Mouse (Mus musculus): ENCODE results near the gene Sult6b2. TPM values are rescaled to one million over a fixed set of nuclear protein-coding genes. Genes with fewer than 3 reads are reported as not detected.

Sult6b2 gene
- polyA plus RNA-seq, 1 experiment from 2014 or later, result not detected

DNA sequence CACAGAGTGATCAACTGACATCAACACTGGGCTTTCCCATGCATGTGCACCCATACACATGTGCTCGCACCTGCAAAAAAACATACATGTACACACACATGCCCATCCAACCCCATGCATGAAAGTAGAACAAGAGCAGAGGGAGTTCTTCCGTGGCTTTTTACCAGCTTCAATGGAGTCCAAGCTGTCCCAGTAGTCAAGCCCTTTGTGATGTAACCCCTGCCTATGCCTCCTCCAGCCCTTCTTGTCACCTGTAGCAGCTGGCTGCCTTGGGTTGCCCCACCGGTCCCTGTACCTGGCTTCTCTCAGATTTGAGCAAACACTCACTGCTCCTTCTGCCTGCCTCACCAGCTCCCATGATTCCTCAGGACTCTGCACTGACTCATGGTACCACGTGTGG, 40.8 kb upstream of the Sult6b2 start:
- 77% methylated on average over 4 of the region's 4 CpGs for WGBS (ENCODE audit: insufficient replicate concordance)
- no peak for DNase-seq
- TF ChIP-seq EP300 (IDR thresholded peaks at IDR 0.05; ENCODE audit: low read depth) (no peak), CTCF (IDR thresholded peaks at IDR 0.05; ENCODE audit: low read depth) (no peak)

DNA sequence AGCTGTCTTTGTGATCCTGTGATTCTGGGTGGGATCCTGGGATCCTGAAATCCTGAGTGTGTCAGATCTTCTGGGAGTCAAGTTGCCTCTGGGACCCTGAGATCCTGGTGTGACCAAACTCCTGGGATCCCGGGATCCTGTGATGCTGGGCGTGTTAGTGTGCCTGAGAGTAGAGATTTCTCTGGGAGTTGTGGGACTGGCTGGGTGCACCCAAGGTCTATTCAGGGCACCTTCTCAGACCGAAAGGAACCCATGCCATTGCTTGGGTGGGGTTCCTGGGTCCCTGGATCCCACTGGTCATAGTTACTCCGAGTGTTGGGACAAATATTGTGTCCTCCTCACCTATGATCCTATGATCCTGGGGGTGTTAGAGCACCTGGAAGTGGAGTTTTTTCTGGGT, 39.8 kb upstream of the Sult6b2 start:
- Histone ChIP-seq H3K27ac (ENCODE audit: low read depth) (no peak overlapping the region), H3K36me3 (replicated peaks; ENCODE audit: insufficient read depth, low read length) (no peaks in the 10 kb centered on the region), H3K4me2 (ENCODE audit: low read depth, low read length) (no peak overlapping the region), H3K9me3 (ENCODE audit: low read length) (no peaks in the 10 kb centered on the region), H3K4me1 (ENCODE audit: insufficient read depth) (no peaks in the 10 kb centered on the region), H3K4me3 (ENCODE audit: low read depth, low read length) (no peak overlapping the region), H3K9ac (replicated peaks) (no peak overlapping the region), H3K27me3 (ENCODE audit: insufficient read depth, low read length) (no peaks in the 10 kb centered on the region)
- TF ChIP-seq CTCF (IDR thresholded peaks at IDR 0.05; ENCODE audit: low read depth) (no peak), EP300 (IDR thresholded peaks at IDR 0.05; ENCODE audit: low read depth) (no peak)
- WGBS (ENCODE audit: insufficient replicate concordance), result 75% methylated on average over 4 of the region's 4 CpGs
- ATAC-seq, result no peak
- DNase-seq, result no peak

More for the DNA sequence above, 40.8 kb upstream of the Sult6b2 start:
- no peaks in the 10 kb centered on the region for H3K27me3 ChIP-seq (ENCODE audit: insufficient read depth, low read length)
- H3K36me3 ChIP-seq (replicated peaks; ENCODE audit: insufficient read depth, low read length), result no peaks in the 10 kb centered on the region
- H3K4me3 ChIP-seq (ENCODE audit: low read depth, low read length), result no peak overlapping the region
- ATAC-seq, result no peak
- H3K9me3 ChIP-seq (ENCODE audit: low read length), result no peaks in the 10 kb centered on the region
- H3K4me2 ChIP-seq (ENCODE audit: low read depth, low read length), result no peak overlapping the region
- no peak overlapping the region for H3K27ac ChIP-seq (ENCODE audit: low read depth)
- H3K4me1 ChIP-seq (ENCODE audit: insufficient read depth), result no peaks in the 10 kb centered on the region
- H3K9ac ChIP-seq (replicated peaks), result no peak overlapping the region

DNA sequence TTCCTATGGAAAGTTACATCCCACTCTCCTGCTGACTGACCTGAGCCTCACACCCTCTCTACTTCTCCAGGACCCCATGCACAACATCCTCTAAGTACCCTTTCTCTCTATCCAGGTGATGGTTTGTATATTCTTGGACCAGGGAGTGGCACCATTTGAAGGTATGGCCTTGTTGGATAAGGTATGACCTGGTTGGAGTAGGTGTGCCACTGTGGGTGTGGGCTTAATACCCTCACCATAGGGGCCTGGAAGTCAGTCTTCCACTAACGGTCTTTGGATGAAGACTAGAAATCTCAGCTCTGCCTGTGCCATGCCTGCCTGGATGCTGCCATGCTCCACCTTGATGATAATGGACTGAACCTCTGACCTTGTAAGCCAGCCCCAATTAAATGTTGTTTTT, 34.2 kb upstream of the Sult6b2 start:
- H3K4me1 ChIP-seq (ENCODE audit: insufficient read depth), result no peaks in the 10 kb centered on the region
- no peaks in the 10 kb centered on the region for H3K36me3 ChIP-seq (replicated peaks; ENCODE audit: insufficient read depth, low read length)
- no peaks in the 10 kb centered on the region for H3K27me3 ChIP-seq (ENCODE audit: insufficient read depth, low read length)
- H3K27ac ChIP-seq (ENCODE audit: low read depth), result no peak overlapping the region
- no peak for ATAC-seq
- H3K4me3 ChIP-seq (ENCODE audit: low read depth, low read length), result no peak overlapping the region
- H3K4me2 ChIP-seq (ENCODE audit: low read depth, low read length), result no peak overlapping the region
- 92% methylated on average over 1 of the region's 1 CpGs for WGBS (ENCODE audit: insufficient replicate concordance)
- no peaks in the 10 kb centered on the region for H3K9me3 ChIP-seq (ENCODE audit: low read length)
- DNase-seq, result no peak
- TF ChIP-seq EP300 (IDR thresholded peaks at IDR 0.05; ENCODE audit: low read depth) (no peak), CTCF (IDR thresholded peaks at IDR 0.05; ENCODE audit: low read depth) (no peak)
- H3K9ac ChIP-seq (replicated peaks), result no peak overlapping the region

DNA sequence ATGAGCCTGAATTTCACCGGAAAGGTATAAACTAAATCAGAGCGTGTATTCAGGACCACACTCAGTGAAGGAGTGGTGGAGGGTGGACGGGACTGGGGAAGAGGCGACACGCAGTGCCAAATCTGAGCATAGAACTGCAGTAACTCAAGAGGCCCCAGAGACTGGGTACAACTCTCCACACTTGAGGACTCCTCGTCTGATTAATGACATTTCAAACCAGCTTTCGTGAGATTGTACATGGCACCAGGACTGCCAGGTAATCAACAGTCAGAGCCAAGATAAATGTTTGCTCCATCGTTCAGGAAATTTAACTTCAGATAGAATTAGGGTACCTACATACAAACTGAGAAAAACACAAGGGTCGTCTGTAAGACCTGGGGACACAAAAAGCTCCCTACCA, 33.0 kb upstream of the Sult6b2 start:
- DNase-seq (no peak), ATAC-seq (no peak)
- no peak overlapping the region for H3K9ac ChIP-seq (replicated peaks)
- no peak for TF ChIP-seq EP300 (IDR thresholded peaks at IDR 0.05; ENCODE audit: low read depth)
- no peak overlapping the region for H3K27ac ChIP-seq (ENCODE audit: low read depth)
- 78% methylated on average over 9 of the region's 9 CpGs for WGBS (ENCODE audit: insufficient replicate concordance)
- no peak overlapping the region for H3K4me3 ChIP-seq (ENCODE audit: low read depth, low read length)
- H3K4me2 ChIP-seq (ENCODE audit: low read depth, low read length), result no peak overlapping the region
- H3K4me1 ChIP-seq (ENCODE audit: insufficient read depth), result no peaks in the 10 kb centered on the region
- H3K9me3 ChIP-seq (ENCODE audit: low read length), result no peaks in the 10 kb centered on the region
- no peaks in the 10 kb centered on the region for H3K27me3 ChIP-seq (ENCODE audit: insufficient read depth, low read length)
- H3K36me3 ChIP-seq (replicated peaks; ENCODE audit: insufficient read depth, low read length), result no peaks in the 10 kb centered on the region

DNA sequence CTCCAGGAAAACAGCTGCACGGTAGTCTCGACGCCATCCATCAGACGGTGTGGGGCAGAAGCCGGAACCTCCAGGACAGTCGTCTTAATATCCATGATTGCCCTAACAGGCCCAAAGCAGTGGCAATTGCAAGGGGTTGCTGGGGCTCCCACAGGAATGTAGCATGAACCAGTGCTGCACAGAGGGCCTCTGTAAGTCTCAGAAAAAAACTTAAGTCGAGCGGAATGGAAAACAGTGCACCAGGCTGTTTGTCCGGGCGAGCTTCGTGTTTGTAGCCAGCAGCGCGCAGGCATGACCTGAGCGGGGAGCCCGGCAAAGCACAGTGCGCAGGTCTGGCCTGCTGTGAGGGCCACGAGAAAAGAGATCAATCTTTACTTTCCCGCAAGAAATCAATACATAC, 31.4 kb upstream of the Sult6b2 start:
- H3K4me3 ChIP-seq (ENCODE audit: low read depth, low read length), result no peak overlapping the region
- TF ChIP-seq EP300 (IDR thresholded peaks at IDR 0.05; ENCODE audit: low read depth), result no peak
- no peak for TF ChIP-seq CTCF (IDR thresholded peaks at IDR 0.05; ENCODE audit: low read depth)
- 81% methylated on average over 18 of the region's 18 CpGs for WGBS (ENCODE audit: insufficient replicate concordance)
- no peak overlapping the region for H3K9ac ChIP-seq (replicated peaks)
- H3K36me3 ChIP-seq (replicated peaks; ENCODE audit: insufficient read depth, low read length), result no peaks in the 10 kb centered on the region
- H3K4me2 ChIP-seq (ENCODE audit: low read depth, low read length), result no peak overlapping the region
- H3K4me1 ChIP-seq (ENCODE audit: insufficient read depth), result peaks cover 4% of the 10 kb centered on the region
- no peak for DNase-seq
- H3K9me3 ChIP-seq (ENCODE audit: low read length), result no peaks in the 10 kb centered on the region
- no peaks in the 10 kb centered on the region for H3K27me3 ChIP-seq (ENCODE audit: insufficient read depth, low read length)
- no peak for ATAC-seq
- no peak overlapping the region for H3K27ac ChIP-seq (ENCODE audit: low read depth)

DNA sequence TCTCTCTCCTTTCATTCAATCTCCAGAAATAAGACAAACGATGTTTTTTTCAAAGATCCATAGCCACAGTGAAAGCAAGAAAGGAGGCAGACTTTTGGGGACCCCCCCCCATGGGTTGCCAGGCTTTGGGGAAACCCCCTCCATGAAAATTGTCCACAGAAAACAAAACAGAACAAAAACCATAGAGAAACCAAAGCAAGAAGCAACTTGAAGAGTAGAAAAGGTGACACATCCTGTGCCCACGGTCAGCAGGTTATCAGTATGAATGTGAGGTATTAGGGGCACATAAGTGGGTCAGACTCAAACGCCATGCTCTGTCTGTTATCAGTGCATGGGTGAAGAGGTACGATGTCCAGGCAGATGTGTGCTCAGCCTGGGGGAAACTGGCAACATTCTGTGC, 30.6 kb upstream of the Sult6b2 start:
- Histone ChIP-seq H3K4me2 (ENCODE audit: low read depth, low read length) (no peak overlapping the region), H3K9me3 (ENCODE audit: low read length) (no peaks in the 10 kb centered on the region), H3K4me3 (ENCODE audit: low read depth, low read length) (no peak overlapping the region), H3K27ac (ENCODE audit: low read depth) (no peak overlapping the region), H3K9ac (replicated peaks) (no peak overlapping the region), H3K27me3 (ENCODE audit: insufficient read depth, low read length) (no peaks in the 10 kb centered on the region), H3K36me3 (replicated peaks; ENCODE audit: insufficient read depth, low read length) (no peaks in the 10 kb centered on the region), H3K4me1 (ENCODE audit: insufficient read depth) (peaks cover 5% of the 10 kb centered on the region)
- no peak for DNase-seq
- TF ChIP-seq CTCF (IDR thresholded peaks at IDR 0.05; ENCODE audit: low read depth) (no peak), EP300 (IDR thresholded peaks at IDR 0.05; ENCODE audit: low read depth) (no peak)
- no peak for ATAC-seq
- 55% methylated on average over 4 of the region's 4 CpGs for WGBS (ENCODE audit: insufficient replicate concordance)

DNA sequence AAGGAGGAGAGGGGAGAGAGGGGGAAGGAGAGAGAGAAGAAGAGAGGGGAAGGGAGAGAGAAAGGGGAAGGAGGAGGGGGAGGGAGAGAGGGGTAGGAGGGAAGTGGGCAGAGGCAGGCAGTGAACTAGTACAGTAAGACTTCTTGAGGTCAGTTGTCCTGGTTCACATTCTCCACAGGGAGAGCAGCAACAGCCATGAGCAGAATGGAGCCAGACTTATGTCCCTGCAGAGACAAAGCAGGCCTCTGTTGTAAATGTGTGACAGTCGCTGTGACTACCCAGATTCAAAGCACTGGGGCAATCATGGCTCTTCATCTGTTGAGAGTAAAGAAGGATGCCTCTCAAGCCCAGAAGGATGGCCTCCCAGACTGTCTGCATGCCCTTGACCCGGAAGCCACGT, 27.4 kb upstream of the Sult6b2 start:
- no peak overlapping the region for H3K4me2 ChIP-seq (ENCODE audit: low read depth, low read length)
- no peak for TF ChIP-seq CTCF (IDR thresholded peaks at IDR 0.05; ENCODE audit: low read depth)
- no peak for TF ChIP-seq EP300 (IDR thresholded peaks at IDR 0.05; ENCODE audit: low read depth)
- 45% methylated on average over 3 of the region's 3 CpGs for WGBS (ENCODE audit: insufficient replicate concordance)

More for the DNA sequence above, 27.4 kb upstream of the Sult6b2 start:
- DNase-seq, result no peak
- no peak overlapping the region for H3K9ac ChIP-seq (replicated peaks)
- no peaks in the 10 kb centered on the region for H3K9me3 ChIP-seq (ENCODE audit: low read length)
- no peaks in the 10 kb centered on the region for H3K27me3 ChIP-seq (ENCODE audit: insufficient read depth, low read length)
- H3K27ac ChIP-seq (ENCODE audit: low read depth), result no peak overlapping the region
- no peak overlapping the region for H3K4me3 ChIP-seq (ENCODE audit: low read depth, low read length)
- peaks cover 5% of the 10 kb centered on the region for H3K4me1 ChIP-seq (ENCODE audit: insufficient read depth)
- 0 out of 2 replicates have a peak, but pooled peaks have one; percentile 12 for ATAC-seq
- no peaks in the 10 kb centered on the region for H3K36me3 ChIP-seq (replicated peaks; ENCODE audit: insufficient read depth, low read length)
